Mouse (Mus musculus) stomach, embryonic 16.5 days (tissue): ENCODE measurements around the gene Wdsub1. TPM values are rescaled to one million over a fixed set of nuclear protein-coding genes. Genes with fewer than 3 reads are reported as not detected.
A peak's percentile ranks its signal among the peaks of the same experiment; 100 is the strongest.

ENCODE experiments used
- ATAC-seq: fragments of 200-750 bp; cut with Nextera tagmentation; 2 replicates; pipeline ENCODE4 v1.8.0; 2017; ENCODE audit warnings: moderate number of reproducible peaks, moderate TSS enrichment; ENCODE audit not compliant: insufficient read depth, low FRiP score
- H3K27ac ChIP-seq: fragments of 300-500 bp; sonication (generic); 2 replicates; pipeline ENCODE4 v1.5.1; 2014; ENCODE audit warnings: low read length
- H3K27me3 ChIP-seq: fragments of 300-500 bp; sonication (generic); 2 replicates; pipeline ENCODE4 v1.6.1; 2014; ENCODE audit warnings: low read length, control low read depth, mixed read lengths; ENCODE audit not compliant: control insufficient read depth, insufficient read depth
- H3K36me3 ChIP-seq: fragments of 300-500 bp; sonication (generic); 2 replicates; pipeline ENCODE4 v1.6.1; 2014; ENCODE audit warnings: low read length; ENCODE audit not compliant: control insufficient read depth, insufficient read depth
- H3K4me1 ChIP-seq: fragments of 300-500 bp; sonication (generic); 2 replicates; pipeline ENCODE4 v1.6.1; 2014; ENCODE audit warnings: low read length, control low read depth, mixed read lengths; ENCODE audit not compliant: control insufficient read depth, insufficient read depth
- H3K4me2 ChIP-seq: fragments of 300-500 bp; sonication (generic); 2 replicates; pipeline ENCODE4 v1.6.1; 2014; ENCODE audit warnings: low read depth, low read length, mixed read lengths
- H3K4me3 ChIP-seq: fragments of 300-500 bp; sonication (generic); replicated peaks from 2 replicates; pipeline ENCODE4 v1.5.1; 2014; ENCODE audit warnings: mild to moderate bottlenecking, low read length
- H3K9ac ChIP-seq: fragments of 300-500 bp; sonication (generic); 2 replicates; pipeline ENCODE4 v1.6.1; 2014; ENCODE audit warnings: low read length
- H3K9me3 ChIP-seq: fragments of 300-500 bp; sonication (generic); replicated peaks from 2 replicates; pipeline ENCODE4 v1.6.1; 2016; ENCODE audit warnings: low read length, control low read depth; ENCODE audit not compliant: control insufficient read depth
- WGBS: fragments of 180-500 bp; shearing (Covaris S2); extraction: QIAGEN DNeasy Blood & Tissue Kit; methylation state at CpG from one replicate; pipeline ENCODE4 v1.1.7; 2014; 5-methylcytosine and 5-hydroxymethylcytosine counted together
- polyA plus RNA-seq: library from polyadenylated mRNA; unstranded; fragments of >200 nt; fragmentation: Nextera tagmentation; extraction: Ambion mirVana; gene quantifications from 2 replicates; pipeline ENCODE4 v1.2.1, GENCODE M21; 2015

Wdsub1 gene
- polyA plus RNA-seq, 1 experiment from 2014 or later: 34.8 TPM

- peak overlapping the region; percentile 40; the same call in 1 of the 2 replicates for H3K9ac ChIP-seq
- WGBS: 60% methylated on average over 8 of the region's 8 CpGs
- H3K9me3 ChIP-seq: no peaks in the 10 kb centered on the region
- H3K4me3 ChIP-seq: peak overlapping the region; percentile 94
- 0 out of 2 replicates have a peak, but pooled peaks cover 8% of the 10 kb centered on the region for H3K4me1 ChIP-seq
- peak overlapping the region; percentile 39; the same call in 1 of the 2 replicates for H3K27ac ChIP-seq
- H3K4me2 ChIP-seq: peak overlapping the region; percentile 50
- ATAC-seq: peak; percentile 12; the same call in 1 of the 2 replicates
- H3K36me3 ChIP-seq: no peaks in the 10 kb centered on the region
- no peaks in the 10 kb centered on the region for H3K27me3 ChIP-seq
Measured at GRCm38 (mm10) chr2:59882742-59883281, 421 bp upstream of the Wdsub1 start.

DNA sequence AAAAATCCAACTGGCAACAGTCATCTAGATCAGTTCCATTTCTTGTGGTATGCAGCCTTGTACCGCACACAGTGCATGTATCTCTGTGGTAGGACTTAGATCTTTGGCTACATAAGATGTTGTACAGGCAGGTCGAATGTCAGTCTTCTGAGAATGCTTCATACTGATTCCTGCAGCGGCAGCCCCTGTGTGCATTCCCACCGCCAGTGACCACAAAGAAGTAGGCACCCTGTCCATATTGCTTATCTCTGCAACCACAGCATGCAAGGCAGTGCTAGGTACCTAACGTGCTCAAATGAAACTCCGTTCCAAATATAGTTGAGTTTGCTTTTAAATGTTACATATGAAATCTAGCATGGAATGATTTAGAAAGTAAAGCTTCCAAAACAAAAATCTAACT is 987 bp downstream of the Wdsub1 start:
- Histone ChIP-seq H3K9me3 (no peaks in the 10 kb centered on the region), H3K27me3 (no peaks in the 10 kb centered on the region), H3K4me3 (peak overlapping the region; percentile 94), H3K27ac (no peak overlapping the region), H3K9ac (peak overlapping the region; percentile 86; the same call in 1 of the 2 replicates), H3K36me3 (no peaks in the 10 kb centered on the region), H3K4me2 (peak overlapping the region; percentile 50), H3K4me1 (0 out of 2 replicates have a peak, but pooled peaks cover 8% of the 10 kb centered on the region)
- no peak for ATAC-seq
- WGBS: 56% methylated on average over 6 of the region's 6 CpGs

- H3K4me1 ChIP-seq: 0 out of 2 replicates have a peak, but pooled peaks cover 5% of the 10 kb centered on the region
- H3K27me3 ChIP-seq: no peaks in the 10 kb centered on the region
- no peak overlapping the region for H3K9ac ChIP-seq
- 63% methylated on average over 19 of the region's 19 CpGs for WGBS
- H3K4me3 ChIP-seq: no peak overlapping the region
- H3K4me2 ChIP-seq: no peak overlapping the region
- H3K36me3 ChIP-seq: no peaks in the 10 kb centered on the region
- no peak for ATAC-seq
- H3K9me3 ChIP-seq: no peaks in the 10 kb centered on the region
- H3K27ac ChIP-seq: no peak overlapping the region
Measured at GRCm38 (mm10) chr2:59878221-59878620, 4.2 kb downstream of the Wdsub1 start.

DNA sequence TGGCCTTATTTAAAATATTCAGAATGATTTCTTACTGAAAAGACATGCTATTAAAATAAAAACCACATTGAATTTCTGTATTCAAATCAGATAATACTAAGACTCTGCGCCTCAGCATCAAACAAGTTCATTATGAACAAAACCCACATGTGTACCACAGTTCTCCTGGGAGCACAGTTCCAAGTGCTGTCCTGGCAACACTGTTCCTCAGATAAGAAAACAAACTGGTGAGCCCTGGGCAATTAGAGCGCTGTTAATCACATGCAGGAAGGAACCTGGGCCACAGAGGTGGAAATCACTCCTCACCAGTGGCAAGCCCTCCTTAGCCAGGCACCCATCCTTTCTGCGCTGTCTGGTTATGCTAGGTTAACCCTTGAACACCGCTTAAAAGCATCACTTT is 5.1 kb downstream of the Wdsub1 start:
- Histone ChIP-seq H3K27ac (no peak overlapping the region), H3K9ac (no peak overlapping the region), H3K4me3 (no peak overlapping the region), H3K9me3 (no peaks in the 10 kb centered on the region), H3K4me1 (no peaks in the 10 kb centered on the region), H3K27me3 (no peaks in the 10 kb centered on the region), H3K36me3 (no peaks in the 10 kb centered on the region), H3K4me2 (no peak overlapping the region)
- no peak for ATAC-seq
- 91% methylated on average over 4 of the region's 4 CpGs for WGBS

GRCm38 (mm10) chr2:59876482-59876881 is 5.9 kb downstream of the Wdsub1 start:
- H3K9ac ChIP-seq: no peak overlapping the region
- no peak for ATAC-seq
- no peaks in the 10 kb centered on the region for H3K27me3 ChIP-seq
- no peak overlapping the region for H3K4me3 ChIP-seq
- no peak overlapping the region for H3K27ac ChIP-seq
- H3K4me1 ChIP-seq: no peaks in the 10 kb centered on the region
- H3K36me3 ChIP-seq: no peaks in the 10 kb centered on the region; the same call in 1 of the 2 replicates
- WGBS: 88% methylated on average over 15 of the region's 15 CpGs
- H3K4me2 ChIP-seq: no peak overlapping the region
- no peaks in the 10 kb centered on the region for H3K9me3 ChIP-seq

- Histone ChIP-seq H3K27me3 (no peaks in the 10 kb centered on the region), H3K4me1 (no peaks in the 10 kb centered on the region), H3K9me3 (no peaks in the 10 kb centered on the region), H3K27ac (no peak overlapping the region), H3K4me2 (no peak overlapping the region), H3K4me3 (no peak overlapping the region), H3K36me3 (no peaks in the 10 kb centered on the region; the same call in 1 of the 2 replicates), H3K9ac (no peak overlapping the region)
- WGBS: 89% methylated on average over 6 of the region's 6 CpGs
- ATAC-seq: no peak
Measured at GRCm38 (mm10) chr2:59870526-59870925, 11.9 kb downstream of the Wdsub1 start.

DNA sequence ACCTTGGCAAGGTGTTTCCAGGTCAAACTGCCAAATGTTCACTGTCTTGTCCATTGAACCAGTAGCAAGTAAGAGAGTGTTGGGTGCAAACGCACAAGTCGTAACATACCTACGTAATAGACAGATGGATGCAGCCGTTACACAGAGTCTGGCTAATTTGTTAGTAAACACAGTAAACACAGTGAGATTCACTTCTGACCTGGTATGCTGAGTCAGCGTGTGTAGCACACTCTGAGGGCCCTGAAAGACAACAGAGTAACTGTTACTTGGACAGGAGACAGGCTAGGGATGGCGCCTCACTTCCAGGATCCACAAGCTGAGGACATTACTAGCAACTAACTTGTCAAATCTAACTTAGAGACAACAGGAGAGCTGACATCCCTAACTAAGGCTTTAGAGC is 19.8 kb downstream of the Wdsub1 start:
- no peak for ATAC-seq
- WGBS: 82% methylated on average over 6 of the region's 6 CpGs
- Histone ChIP-seq H3K4me3 (no peak overlapping the region), H3K9ac (no peak overlapping the region), H3K4me1 (no peaks in the 10 kb centered on the region), H3K4me2 (no peak overlapping the region), H3K9me3 (no peaks in the 10 kb centered on the region), H3K27ac (no peak overlapping the region), H3K36me3 (no peaks in the 10 kb centered on the region), H3K27me3 (no peaks in the 10 kb centered on the region)

DNA sequence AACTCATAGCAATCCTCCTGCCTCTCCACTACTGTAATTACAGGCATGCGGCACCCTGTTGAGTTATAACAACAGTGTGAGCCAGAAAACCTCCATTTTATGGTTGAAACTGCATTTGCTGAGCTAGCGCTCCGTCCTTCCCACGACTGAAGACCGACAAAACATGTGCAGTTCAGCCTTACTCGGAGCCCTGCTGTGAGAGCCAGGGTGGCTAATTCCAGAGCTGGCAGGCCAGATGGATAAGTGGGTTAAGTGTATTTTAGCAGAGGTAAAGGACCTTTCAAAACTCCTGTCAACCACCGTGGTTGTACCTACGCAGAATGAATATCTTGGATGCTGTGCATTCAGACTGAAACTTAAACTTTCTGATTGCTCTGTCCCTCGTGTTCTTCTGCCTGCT is 28.0 kb downstream of the Wdsub1 start:
- no peak for ATAC-seq
- no peaks in the 10 kb centered on the region for H3K36me3 ChIP-seq
- no peak overlapping the region for H3K9ac ChIP-seq
- no peak overlapping the region for H3K4me3 ChIP-seq
- H3K27ac ChIP-seq: no peak overlapping the region
- H3K9me3 ChIP-seq: no peaks in the 10 kb centered on the region
- no peak overlapping the region for H3K4me2 ChIP-seq
- H3K4me1 ChIP-seq: no peaks in the 10 kb centered on the region
- 90% methylated on average over 9 of the region's 9 CpGs for WGBS
- H3K27me3 ChIP-seq: no peaks in the 10 kb centered on the region

- H3K4me3 ChIP-seq: no peak overlapping the region
- 92% methylated on average over 10 of the region's 10 CpGs for WGBS
- ATAC-seq: no peak
- no peaks in the 10 kb centered on the region for H3K4me1 ChIP-seq
- no peaks in the 10 kb centered on the region for H3K9me3 ChIP-seq
- H3K27me3 ChIP-seq: no peaks in the 10 kb centered on the region
- no peak overlapping the region for H3K9ac ChIP-seq
- H3K27ac ChIP-seq: no peak overlapping the region
- no peaks in the 10 kb centered on the region for H3K36me3 ChIP-seq
- H3K4me2 ChIP-seq: no peak overlapping the region
Measured at GRCm38 (mm10) chr2:59853543-59853942, 28.8 kb downstream of the Wdsub1 start.
